In genomic region chr4:130878273-130879047, GRCm38 (mm10) we compare ENCODE assay signal across 8 mouse cellular contexts. TPM values are rescaled to one million over a fixed set of nuclear protein-coding genes. Genes with fewer than 3 reads are reported as not detected.
DNase-seq lines count a peak whose midpoint lies in the region; ATAC-seq lines count a peak whose summit lies in the region.

No protein-coding gene starts in this region.

- peaks cover 16% of the 10 kb centered on the region; the same call in 1 of the 2 replicates for H3K27me3 ChIP-seq in forebrain, embryonic 14.5 days (replicated peaks; ENCODE audit: control insufficient read depth, insufficient read depth, low read length)
- peaks cover 23% of the 10 kb centered on the region for H3K27me3 ChIP-seq in neural tube, embryonic 15.5 days (replicated peaks)

- peak; percentile 81 for ATAC-seq in forebrain, embryonic 14.5 days
- peak; percentile 86 for ATAC-seq in neural tube, embryonic 15.5 days (ENCODE audit: low FRiP score)

- intact Hi-C loops in heart, postnatal 14 days (cut with DNase I) = loop anchor here (1.0 kb wide), 1 partner anchor 88 kb away; no protein-coding TSS in a partner anchor

- 7% methylated on average over 21 of the region's 21 CpGs for WGBS in forebrain, embryonic 14.5 days
- WGBS in large intestine, adult 2 months = 9% methylated on average over 21 of the region's 21 CpGs
- 3% methylated on average over 21 of the region's 21 CpGs for WGBS in neural tube, embryonic 15.5 days

- H3K4me3 ChIP-seq in forebrain, embryonic 14.5 days (ENCODE audit: low read depth, low read length) = no peak overlapping the region
- H3K4me3 ChIP-seq in neural tube, embryonic 15.5 days (replicated peaks) = no peak overlapping the region

- no peaks in the 10 kb centered on the region for H3K36me3 ChIP-seq in forebrain, embryonic 14.5 days (ENCODE audit: control insufficient read depth, insufficient read depth, low read length)
- no peaks in the 10 kb centered on the region for H3K36me3 ChIP-seq in neural tube, embryonic 15.5 days

- H3K9me3 ChIP-seq in forebrain, embryonic 14.5 days (replicated peaks; ENCODE audit: control insufficient read depth, low read length) = no peaks in the 10 kb centered on the region
- no peaks in the 10 kb centered on the region for H3K9me3 ChIP-seq in neural tube, embryonic 15.5 days (replicated peaks)

- peak; percentile 77 to 83 for DNase-seq in CD8-positive naive resting alpha-beta T cell, adult 2 months (ENCODE audit: low read depth in 2 of 2, low spot score in 2 of 2)
- DNase-seq in c-Kit-positive CD71-positive TER-119-negative erythroid progenitor cells, embryonic 14.5 days (ENCODE audit: low read depth) = peak; percentile 40
- peak; percentile 94 for DNase-seq in forebrain, embryonic 14.5 days (ENCODE audit: low spot score)
- DNase-seq in heart, postnatal 14 days = peak; percentile 92 to 94
- DNase-seq in large intestine, adult 2 months (ENCODE audit: low read depth, low spot score) = peak; percentile 28
- DNase-seq in lung, adult 18-20 months = peak; percentile 78 to 85
- DNase-seq in testis, postnatal 10 days (ENCODE audit: low spot score) = peak; percentile 95

- H3K9ac ChIP-seq in forebrain, embryonic 14.5 days (ENCODE audit: low read length) = peak overlapping the region; percentile 52
- peak overlapping the region; percentile 35; the same call in 1 of the 2 replicates for H3K9ac ChIP-seq in neural tube, embryonic 15.5 days (replicated peaks)

- H3K27ac ChIP-seq in forebrain, embryonic 14.5 days (ENCODE audit: low read depth, low read length) = peak overlapping the region; percentile 9; the same call in 1 of the 2 replicates
- H3K27ac ChIP-seq in neural tube, embryonic 15.5 days (replicated peaks) = peak overlapping the region; percentile 76

- H3K4me1 ChIP-seq in forebrain, embryonic 14.5 days (ENCODE audit: control insufficient read depth, insufficient read depth, low read length) = peaks cover 11% of the 10 kb centered on the region; the same call in 1 of the 2 replicates
- H3K4me1 ChIP-seq in neural tube, embryonic 15.5 days = peaks cover 33% of the 10 kb centered on the region

- peak overlapping the region; percentile 43 for H3K4me2 ChIP-seq in forebrain, embryonic 14.5 days (ENCODE audit: low read length)
- H3K4me2 ChIP-seq in neural tube, embryonic 15.5 days = peak overlapping the region; percentile 54

RNA-seq across cellular contexts. Expression of gene Laptm5, which starts 34.5 kb away (rescaled TPM):
- 27.6 and 31.9 TPM in 2 replicates for polyA plus RNA-seq in forebrain, embryonic 14.5 days (2014; fragmentation: Nextera tagmentation; extraction: Ambion mirVana)
- total RNA-seq in heart, postnatal 14 days (2021) = 10 to 100 TPM; 17.8 to 35.3 TPM
- polyA plus RNA-seq in large intestine, adult 2 months (2012; rRNA removed) = 116 and 123 TPM in 2 replicates
- 29.8 and 64.3 TPM in 2 replicates for polyA plus RNA-seq in neural tube, embryonic 15.5 days (2015; fragmentation: Nextera tagmentation; extraction: Ambion mirVana)

Comparison
In these comparisons a context has a peak if more than half of its experiments do, and no peak if none do; other contexts are left out.
1. DNase-seq: peak in every context shown above with its lines; median percentile 95 in testis, postnatal 10 days; 94 in forebrain, embryonic 14.5 days; 93 in heart, postnatal 14 days; 82 in lung, adult 18-20 months; 80 in CD8-positive naive resting alpha-beta T cell, adult 2 months; 40 in c-Kit-positive CD71-positive TER-119-negative erythroid progenitor cells, embryonic 14.5 days; 28 in large intestine, adult 2 months.